Mouse (Mus musculus): ENCODE measurements at regions not wholly inside any gene's neighbourhood (a gene's known extent, or its start where the extent isn't known, plus 50 kb on each side); places are given as distances from the start of the nearest gene placed in this dataset.
A peak's percentile ranks its signal among the peaks of the same experiment; 100 is the strongest.
"Not testable (repeated sequence)": the region's sequence is repeated elsewhere in the genome, so short reads cannot be mapped to it uniquely, and the experiment has no call there.

- no peak for DNase-seq
Observed at GRCm38 (mm10) chr7:73688451-73688850, 51.7 kb upstream of the Fam174b start.

DNA sequence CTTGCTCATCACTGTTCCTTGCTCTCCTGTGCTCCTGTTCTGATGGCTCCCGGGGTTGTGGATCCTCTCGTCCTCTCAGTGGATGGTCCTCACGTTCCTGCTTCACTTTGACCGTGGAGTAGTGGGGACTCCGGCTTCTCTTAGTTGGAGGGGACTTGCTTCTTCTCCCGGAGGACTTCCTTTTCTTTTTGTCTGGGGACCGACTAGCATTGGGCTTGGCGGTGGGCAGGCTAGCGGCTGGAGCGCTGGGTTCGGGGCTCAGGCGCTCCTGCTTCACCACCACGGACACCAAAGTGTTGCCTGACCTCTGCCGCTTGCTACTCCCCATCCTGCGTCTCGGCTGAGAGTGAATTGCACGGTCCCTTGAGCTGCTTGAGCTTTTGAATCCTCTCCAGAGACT is 53.9 kb upstream of the Fam174b start:
- DNase-seq: not testable (repeated sequence)

DNA sequence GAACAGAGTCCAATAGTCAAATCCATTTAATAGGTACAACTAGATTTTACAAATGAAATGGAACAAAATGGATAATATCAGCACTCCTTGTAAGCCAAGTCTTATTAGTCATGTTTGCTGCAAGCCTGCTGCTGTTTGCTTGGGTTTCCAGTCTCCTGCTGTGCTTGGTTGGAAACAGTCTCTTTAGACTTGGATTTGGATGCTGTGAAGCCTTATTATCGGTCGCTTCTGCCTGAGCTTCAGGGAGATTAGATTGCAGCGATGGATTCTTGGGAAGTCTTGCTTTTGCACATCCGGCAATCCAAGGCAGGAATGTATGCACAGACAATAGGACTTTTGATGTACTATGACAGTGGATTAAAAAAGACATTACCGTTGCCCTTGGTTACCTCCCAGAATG is 57.3 kb upstream of the Fam174b start:
- DNase-seq: peak in 1 of 2 experiments; percentile 21

- no peak for DNase-seq
Observed at GRCm38 (mm10) chr7:73670598-73670997, 69.5 kb upstream of the Fam174b start.

DNA sequence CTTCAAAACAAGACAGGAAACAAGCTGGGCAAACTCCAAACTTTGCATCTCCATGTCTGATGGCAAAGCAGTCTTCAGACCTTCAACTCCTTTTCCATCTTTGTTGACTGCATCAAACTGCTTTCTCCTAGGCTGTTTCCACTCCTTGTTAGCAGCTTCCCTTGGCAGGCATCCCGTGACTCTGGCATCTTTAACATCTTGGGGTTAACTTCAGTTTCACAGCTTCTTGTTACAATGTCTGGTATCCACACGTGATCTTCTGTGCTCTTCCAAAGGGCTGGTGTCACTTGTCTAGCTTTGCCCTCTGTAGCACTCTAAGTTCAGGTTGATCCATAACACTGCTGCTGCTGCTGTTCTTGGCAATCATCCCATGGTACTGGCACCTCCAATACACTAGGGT is 71.3 kb upstream of the Fam174b start:
- no peak for DNase-seq

- peak; percentile 27 to 41 for DNase-seq
Observed at GRCm38 (mm10) chr7:73666921-73667675, 73.0 kb upstream of the Fam174b start.

GRCm38 (mm10) chr7:73664962-73665361 is 75.1 kb upstream of the Fam174b start:
- DNase-seq: no peak

GRCm38 (mm10) chr7:73662536-73662935 is 77.6 kb upstream of the Fam174b start:
- no peak for DNase-seq

DNA sequence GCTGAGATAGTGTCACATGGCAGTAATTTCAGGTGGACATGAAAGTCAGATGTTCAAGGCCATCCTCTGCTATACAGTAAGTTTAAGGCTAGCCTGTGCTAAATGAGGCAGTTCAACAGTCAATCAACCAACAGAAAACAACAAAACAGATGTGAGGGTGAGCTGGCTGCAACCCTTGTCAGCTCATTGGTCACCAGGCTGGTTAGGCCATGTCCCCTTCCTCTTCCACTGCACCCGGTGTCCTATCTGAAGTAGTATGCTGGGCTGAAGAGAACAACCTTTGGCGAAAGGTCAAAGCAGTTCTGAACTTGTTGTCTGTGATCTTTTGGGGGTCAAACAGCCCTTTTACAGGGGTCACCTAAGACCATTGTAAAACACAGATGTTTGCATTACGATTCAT is 78.2 kb upstream of the Fam174b start:
- DNase-seq: no peak

- DNase-seq: no peak
Observed at GRCm38 (mm10) chr7:73659551-73659950, 80.6 kb upstream of the Fam174b start.

GRCm38 (mm10) chr7:73657283-73657682 is 82.8 kb upstream of the Fam174b start:
- DNase-seq: peak; percentile 34 to 41

GRCm38 (mm10) chr7:73656424-73656795 is 83.7 kb upstream of the Fam174b start:
- DNase-seq: not testable (repeated sequence)

DNA sequence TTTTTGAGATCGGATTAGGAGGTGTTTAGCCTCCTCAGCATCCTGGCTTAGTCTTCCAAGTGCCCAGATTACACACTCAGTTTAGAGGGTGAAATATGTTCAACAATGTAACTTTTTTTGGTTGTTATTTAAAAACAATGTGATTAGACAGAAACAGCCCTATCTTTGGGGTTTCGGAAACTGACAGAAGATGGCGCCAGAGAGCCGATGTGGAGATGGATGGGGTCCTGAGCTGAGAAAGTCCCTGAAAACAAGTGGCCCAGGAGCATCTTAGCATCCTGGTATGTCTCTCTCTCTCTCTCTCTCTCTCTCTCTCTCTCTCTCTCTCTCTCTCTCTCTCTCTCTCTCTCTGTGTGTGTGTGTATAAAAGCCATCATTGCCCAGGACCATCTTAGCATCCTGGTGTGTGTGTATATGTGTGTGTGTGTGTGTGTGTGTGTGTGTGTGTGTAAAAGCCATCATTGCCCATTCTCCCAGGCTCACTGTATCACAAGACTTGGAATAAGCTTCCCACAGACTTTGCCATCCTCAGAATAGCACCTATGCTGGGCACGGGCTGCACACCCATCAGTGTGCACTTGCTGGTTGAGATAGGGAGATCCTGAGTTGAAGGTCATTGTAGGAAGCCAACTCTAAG is 84.2 kb upstream of the Fam174b start:
- DNase-seq: peak; percentile 90 to 94

DNA sequence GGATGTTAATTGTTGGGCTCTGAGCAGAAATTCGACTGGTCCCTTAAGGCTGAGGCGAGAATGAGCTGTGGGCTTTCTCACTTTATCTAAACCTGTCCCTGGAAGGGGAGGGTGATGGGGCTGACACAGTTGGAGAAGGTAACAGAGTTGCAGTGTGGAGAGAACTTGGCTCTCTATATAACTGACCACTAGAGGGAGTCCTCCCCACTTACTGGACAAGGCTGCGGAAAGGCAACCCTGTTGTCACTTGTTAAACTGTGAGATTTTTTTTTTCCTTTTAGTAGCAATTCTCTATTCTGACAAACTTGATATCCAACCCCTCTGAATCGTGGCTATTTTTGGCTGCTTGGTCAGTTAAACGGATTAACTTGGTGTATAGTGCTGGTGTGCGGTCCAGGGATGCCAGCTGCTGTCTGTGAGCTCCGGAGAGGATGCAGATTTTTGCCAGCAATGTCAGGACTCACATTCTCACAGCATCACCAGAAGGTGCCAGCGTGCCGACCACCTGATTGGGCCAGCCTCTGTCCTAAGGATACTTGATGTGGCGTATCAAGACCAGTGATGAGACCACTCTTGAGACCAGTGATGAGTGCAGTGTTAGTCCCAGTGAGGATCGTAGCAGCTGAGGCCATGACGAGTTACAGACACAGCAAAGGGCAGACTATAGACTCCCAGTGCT is 85.8 kb upstream of the Fam174b start:
- peak; percentile 68 to 88 for DNase-seq

DNA sequence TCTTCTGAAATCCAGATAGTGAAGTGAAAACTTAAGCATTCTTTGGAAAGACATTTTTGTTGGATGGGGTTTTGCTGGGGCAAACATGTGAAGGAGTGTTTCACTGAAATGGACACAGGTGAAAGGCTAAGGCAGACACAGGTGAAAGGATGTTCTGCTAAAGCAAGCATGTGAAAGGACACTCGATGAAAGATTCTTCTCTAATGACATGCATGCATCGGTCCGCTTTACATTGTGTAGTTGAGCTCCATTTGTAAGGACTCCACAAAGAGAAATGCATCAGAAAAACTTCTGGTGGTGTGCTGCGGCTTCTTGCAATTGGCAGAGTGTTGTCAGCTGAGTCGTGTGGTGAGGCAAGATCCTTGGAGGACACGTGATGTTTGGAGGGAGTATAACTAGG is 89.2 kb upstream of the Fam174b start:
- DNase-seq: no peak

- peak; percentile 90 to 93 for DNase-seq
Observed at GRCm38 (mm10) chr7:73648010-73648409, 92.1 kb upstream of the Fam174b start.

DNA sequence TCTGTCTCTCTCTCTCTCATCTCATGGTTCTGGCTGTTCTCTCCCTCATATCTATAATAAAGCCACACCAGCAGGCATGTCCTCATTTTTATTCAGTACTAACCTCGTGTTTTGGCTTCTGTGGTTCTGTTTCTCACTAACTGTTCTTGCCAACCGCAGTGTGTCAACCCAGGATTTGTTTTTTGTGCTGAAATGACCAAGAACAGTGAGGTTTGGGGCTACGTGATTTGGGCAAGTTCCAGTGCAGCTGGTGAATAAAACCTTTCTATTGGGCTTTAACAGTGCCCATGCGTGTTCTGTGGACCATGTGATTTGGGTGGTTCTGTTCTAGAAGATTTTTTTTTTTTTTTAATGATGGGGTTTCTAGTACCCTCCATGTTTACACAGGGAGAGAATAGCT is 93.0 kb upstream of the Fam174b start:
- DNase-seq: peak; percentile 34 to 47

DNA sequence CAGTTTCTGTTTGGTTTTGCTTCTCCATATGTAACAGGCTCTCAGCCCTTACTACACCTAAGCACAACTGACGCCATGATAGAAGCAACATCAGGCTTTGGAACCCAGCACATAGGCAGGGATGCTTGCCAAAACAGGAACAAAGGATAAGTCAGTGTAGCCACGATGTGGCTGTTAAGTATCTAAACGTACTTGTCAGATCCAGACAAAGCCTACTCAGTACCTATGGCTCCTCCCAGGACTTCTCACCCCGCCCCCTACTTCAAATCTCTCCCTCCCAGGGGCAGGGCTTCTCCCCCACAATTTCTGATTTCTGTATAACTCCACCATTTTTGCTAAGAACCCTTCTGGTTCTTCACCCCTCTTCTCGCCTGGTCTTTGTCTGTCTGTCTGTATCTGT is 93.4 kb upstream of the Fam174b start:
- no peak for DNase-seq

DNA sequence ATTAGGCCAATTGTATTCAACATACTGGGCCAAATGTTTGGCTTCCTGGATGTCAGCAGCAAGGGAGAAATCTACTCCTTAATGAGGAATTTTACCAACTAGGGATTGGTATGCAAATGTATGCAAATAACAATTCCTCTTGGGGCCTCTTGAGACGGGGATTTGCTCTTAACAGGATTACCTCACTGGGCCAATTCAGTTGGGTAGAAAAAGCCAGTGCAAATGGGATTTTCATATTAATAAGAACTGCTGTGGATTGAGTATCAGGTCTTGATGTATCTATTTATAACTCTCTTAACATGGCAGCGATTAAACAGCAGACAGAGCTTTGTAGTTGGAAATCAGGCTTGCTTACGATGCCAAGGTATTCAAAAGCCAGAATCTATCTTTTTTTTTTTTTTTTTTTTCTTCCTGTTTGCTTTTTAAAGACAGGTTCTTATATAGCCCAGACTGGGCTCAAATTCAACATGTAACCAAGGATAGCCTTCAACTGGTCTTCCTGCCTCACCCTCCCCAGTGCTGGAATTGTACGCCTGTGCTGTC is 95.7 kb upstream of the Fam174b start:
- peak in 1 of 2 experiments; percentile 28 for DNase-seq

DNA sequence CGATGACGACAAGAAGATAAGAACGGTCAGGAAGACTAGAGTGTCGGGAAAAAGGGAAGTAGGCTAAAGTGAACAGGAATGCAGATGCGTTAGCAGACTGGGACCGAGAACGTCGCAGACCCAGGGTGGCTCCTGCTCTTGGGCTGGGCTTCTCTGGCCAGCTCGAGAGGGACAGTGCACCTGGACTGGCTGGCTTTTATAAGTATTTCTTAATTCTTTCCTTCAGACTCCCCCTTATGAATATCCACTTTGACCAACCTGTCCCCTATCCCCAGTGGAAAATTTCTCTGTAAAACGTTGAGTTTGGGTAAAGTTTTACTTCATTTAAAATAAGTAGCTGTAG is 96.1 kb upstream of the Fam174b start:
- no peak for DNase-seq

DNA sequence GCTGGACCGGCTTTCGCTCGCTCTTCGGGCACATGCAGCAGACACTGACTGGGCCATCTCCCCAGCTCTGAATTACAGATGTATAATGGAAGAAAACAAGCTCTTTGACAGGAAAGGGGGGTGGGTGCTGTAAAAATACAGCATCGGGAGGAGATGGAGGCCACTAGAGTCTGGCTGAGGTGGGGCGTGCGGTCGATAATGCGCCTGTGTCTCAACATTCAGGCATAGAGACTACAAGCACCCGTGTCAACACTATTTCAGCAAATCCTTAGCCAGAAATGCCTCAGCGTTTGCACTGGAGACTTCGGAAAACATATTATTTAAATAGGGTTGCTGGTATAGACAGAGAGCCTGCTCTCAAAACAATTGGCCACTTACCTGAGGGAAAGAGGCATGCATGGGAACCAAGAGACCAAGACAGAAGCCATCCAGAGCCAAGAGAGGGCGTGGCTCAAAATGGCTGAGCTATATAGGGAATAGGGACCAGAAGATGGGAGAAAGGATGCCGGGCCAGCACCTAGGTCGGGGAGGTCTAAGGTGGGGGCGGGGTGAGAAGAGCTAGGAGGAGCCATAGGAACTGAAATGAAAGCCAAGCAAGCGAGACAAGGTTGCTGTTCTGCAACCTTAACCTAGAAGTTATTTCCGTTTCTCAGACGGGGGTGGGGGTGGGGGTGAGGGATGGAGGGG is 96.7 kb upstream of the Fam174b start:
- no peak for DNase-seq

- DNase-seq: no peak
Observed at GRCm38 (mm10) chr7:73640194-73640593, 98.6 kb upstream of the Chd2 start.

DNA sequence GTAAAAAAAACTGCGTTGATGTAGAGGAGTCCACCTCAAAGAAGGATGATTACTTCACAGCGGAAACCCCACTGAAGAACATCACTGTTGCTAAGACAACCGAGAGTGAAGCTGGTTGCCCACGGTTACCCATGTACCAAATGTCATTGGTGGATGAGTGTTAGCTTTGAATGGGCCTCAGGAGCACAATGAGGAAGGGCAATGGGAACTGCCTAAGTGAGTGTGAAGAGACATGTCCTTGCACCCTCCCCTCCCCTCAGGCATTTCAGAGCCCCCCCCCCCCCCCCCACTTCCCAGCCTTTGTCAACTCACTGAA is 96.1 kb upstream of the Chd2 start:
- DNase-seq: no peak

Measured in cerebellum, postnatal 10 days (tissue).